Comparison of ENCODE assay signal across 8 mouse cellular contexts in genomic region chr7:60170250-60171185, GRCm38 (mm10). TPM values are rescaled to one million over a fixed set of nuclear protein-coding genes. Genes with fewer than 3 reads are reported as not detected.
DNase-seq lines count a peak whose midpoint lies in the region; ATAC-seq and TF ChIP-seq lines count a peak whose summit lies in the region.

No protein-coding gene starts in this region.

- H3K9me3 ChIP-seq in forebrain, embryonic 11.5 days (ENCODE audit: control insufficient read depth, low read length), result no peaks in the 10 kb centered on the region
- no peaks in the 10 kb centered on the region for H3K9me3 ChIP-seq in midbrain, embryonic 14.5 days (ENCODE audit: control insufficient read depth, low read length)
- 0 out of 2 replicates have a peak, but pooled peaks cover 4% of the 10 kb centered on the region for H3K9me3 ChIP-seq in kidney, embryonic 16.5 days (ENCODE audit: low read length)

- no peak for TF ChIP-seq POLR2A in brain, embryonic 14.5 days (IDR thresholded peaks at IDR 0.05; ENCODE audit: borderline replicate concordance, extremely low read depth, insufficient read depth, insufficient read length, poor library complexity, severe bottlenecking)

- H3K9ac ChIP-seq in forebrain, embryonic 11.5 days (ENCODE audit: low read length), result no peak overlapping the region
- H3K9ac ChIP-seq in midbrain, embryonic 14.5 days (replicated peaks; ENCODE audit: low read length), result no peak overlapping the region
- no peak overlapping the region for H3K9ac ChIP-seq in kidney, embryonic 16.5 days (replicated peaks; ENCODE audit: low read length)

- H3K27me3 ChIP-seq in forebrain, embryonic 11.5 days (ENCODE audit: control insufficient read depth, insufficient read depth, low read length), result no peaks in the 10 kb centered on the region
- no peaks in the 10 kb centered on the region for H3K27me3 ChIP-seq in midbrain, embryonic 14.5 days (ENCODE audit: control insufficient read depth, insufficient read depth, low read length)
- no peaks in the 10 kb centered on the region for H3K27me3 ChIP-seq in kidney, embryonic 16.5 days (ENCODE audit: insufficient read depth, low read length)

- ATAC-seq in forebrain, embryonic 11.5 days (replicated peaks; ENCODE audit: low FRiP score), result peak; percentile 95
- ATAC-seq in midbrain, embryonic 14.5 days (ENCODE audit: low FRiP score, low TSS enrichment), result peak; percentile 92
- no peak for ATAC-seq in kidney, embryonic 16.5 days (ENCODE audit: low FRiP score, low TSS enrichment)

- no peak overlapping the region for H3K4me3 ChIP-seq in forebrain, embryonic 11.5 days (ENCODE audit: low read depth, low read length)
- H3K4me3 ChIP-seq in midbrain, embryonic 14.5 days (replicated peaks; ENCODE audit: low read depth, low read length), result peak overlapping the region; percentile 22; the same call in 1 of the 2 replicates
- no peak overlapping the region for H3K4me3 ChIP-seq in kidney, embryonic 16.5 days (ENCODE audit: low read length)

- H3K27ac ChIP-seq in forebrain, embryonic 11.5 days (ENCODE audit: low read depth, low read length), result peak overlapping the region; percentile 59; the same call in 1 of the 2 replicates
- H3K27ac ChIP-seq in midbrain, embryonic 14.5 days (replicated peaks; ENCODE audit: low read depth, low read length), result peak overlapping the region; percentile 82
- no peak overlapping the region for H3K27ac ChIP-seq in kidney, embryonic 16.5 days (ENCODE audit: low read length)

- intact Hi-C loops in gastrocnemius, postnatal 14 days (cut with DNase I; ENCODE audit: low total_unique reads), result no loop called here

- no peaks in the 10 kb centered on the region for H3K36me3 ChIP-seq in forebrain, embryonic 11.5 days (ENCODE audit: control insufficient read depth, insufficient read depth, low read length)
- H3K36me3 ChIP-seq in midbrain, embryonic 14.5 days (ENCODE audit: control insufficient read depth, insufficient read depth, low read length), result no peaks in the 10 kb centered on the region
- no peaks in the 10 kb centered on the region for H3K36me3 ChIP-seq in kidney, embryonic 16.5 days (ENCODE audit: insufficient read depth, low read length)

- peak; percentile 94 for DNase-seq in brain, embryonic 14.5 days (ENCODE audit: low read depth)
- DNase-seq in forebrain, embryonic 11.5 days (ENCODE audit: low spot score), result peak; percentile 64
- DNase-seq in layer of hippocampus, adult 8-10 months (ENCODE audit: low spot score in 2 of 2), result peak; percentile 26 to 57
- DNase-seq in midbrain, embryonic 14.5 days, result peak; percentile 90
- no peak for DNase-seq in urinary bladder, postnatal 10 days (ENCODE audit: low spot score)
- DNase-seq in spleen, postnatal 36 days (ENCODE audit: low spot score in 2 of 2), result no peak
- no peak for DNase-seq in gastrocnemius, postnatal 14 days

- WGBS in forebrain, embryonic 11.5 days, result 50% methylated on average over 5 of the region's 5 CpGs
- 43% methylated on average over 5 of the region's 5 CpGs for WGBS in midbrain, embryonic 14.5 days
- WGBS in kidney, embryonic 16.5 days, result 73% methylated on average over 5 of the region's 5 CpGs

- H3K4me2 ChIP-seq in forebrain, embryonic 11.5 days (ENCODE audit: low read depth, low read length, severe bottlenecking), result no peak overlapping the region
- peak overlapping the region; percentile 33 for H3K4me2 ChIP-seq in midbrain, embryonic 14.5 days (ENCODE audit: low read length)
- H3K4me2 ChIP-seq in kidney, embryonic 16.5 days (replicated peaks; ENCODE audit: low read depth, low read length), result no peak overlapping the region

- no peaks in the 10 kb centered on the region for H3K4me1 ChIP-seq in forebrain, embryonic 11.5 days (replicated peaks; ENCODE audit: control insufficient read depth, insufficient read depth, low read length)
- no peaks in the 10 kb centered on the region for H3K4me1 ChIP-seq in midbrain, embryonic 14.5 days (ENCODE audit: control insufficient read depth, insufficient read depth, low read length)
- no peaks in the 10 kb centered on the region for H3K4me1 ChIP-seq in kidney, embryonic 16.5 days (ENCODE audit: insufficient read depth, low read length)

- no peak for TF ChIP-seq CTCF in brain, embryonic 14.5 days (IDR thresholded peaks at IDR 0.05; ENCODE audit: borderline replicate concordance, extremely low read depth, insufficient read depth, insufficient read length)

RNA-seq across cellular contexts. Expression of gene Snrpn, which starts 30.5 kb away (rescaled TPM):
- 382 and 484 TPM in 2 replicates for polyA plus RNA-seq in brain, embryonic 14.5 days (2012; rRNA removed)
- 160 and 174 TPM in 2 replicates for polyA plus RNA-seq in forebrain, embryonic 11.5 days (2014; fragmentation: Nextera tagmentation; extraction: Ambion mirVana)
- total RNA-seq in layer of hippocampus, adult 8-10 months (2022), result 100 to 1,000 TPM; 771 to 847 (median 807) TPM
- polyA plus RNA-seq in midbrain, embryonic 14.5 days (2014; fragmentation: Nextera tagmentation; extraction: Ambion mirVana), result 775 and 949 TPM in 2 replicates
- 34.4 and 39.2 TPM in 2 replicates for polyA plus RNA-seq in kidney, embryonic 16.5 days (2015; fragmentation: Nextera tagmentation; extraction: Ambion mirVana)
- 10 to 100 TPM; 23.4 to 23.6 TPM for total RNA-seq in gastrocnemius, postnatal 14 days (2021)

Comparison
In these comparisons a context has a peak if more than half of its experiments do, and no peak if none do; other contexts are left out.
1. DNase-seq: peak in brain, embryonic 14.5 days (single experiment), forebrain, embryonic 11.5 days (single experiment), layer of hippocampus, adult 8-10 months (2 of 2) and midbrain, embryonic 14.5 days (single experiment); none in urinary bladder, postnatal 10 days (single experiment), spleen, postnatal 36 days (0 of 2) and gastrocnemius, postnatal 14 days (single experiment).